ENCODE assay signal across 11 mouse cellular contexts in the genomic region with DNA sequence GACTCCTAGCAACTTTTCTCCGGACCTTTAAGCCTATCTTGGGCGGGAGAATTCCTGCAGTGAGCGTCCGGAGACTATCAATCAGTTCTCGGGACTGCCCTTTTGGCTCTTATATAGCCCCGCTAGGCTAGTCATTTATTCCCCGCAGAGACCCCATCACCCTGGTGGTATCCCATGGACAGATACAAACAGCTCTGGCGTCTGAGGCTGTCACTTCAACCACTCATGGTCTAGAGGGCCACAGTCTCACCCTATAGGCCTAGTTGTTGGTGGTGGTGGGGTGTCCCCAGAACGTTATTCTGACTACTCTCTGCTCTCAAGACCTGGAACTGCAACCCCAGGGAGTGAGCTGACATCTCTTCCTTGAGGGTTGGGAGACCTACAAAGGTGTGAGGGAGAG. TPM values are rescaled to one million over a fixed set of nuclear protein-coding genes. Genes with fewer than 3 reads are reported as not detected.
DNase-seq lines count a peak whose midpoint lies in the region; ATAC-seq and TF ChIP-seq lines count a peak whose summit lies in the region.
"Had no signal": no experiment of that assay in that cellular context is flagged by ENCODE, and none has a peak within 500 bp of the region (broad histone marks: within the 10 kb centered on the region; RNA-seq: fewer than 3 reads in every experiment).

No protein-coding gene starts in this region.

- H3K4me3 ChIP-seq in kidney, adult 2 months (ENCODE audit: insufficient read depth, low read depth, low read length): peak overlapping the region; percentile 57
- peak overlapping the region; percentile 44 for H3K4me3 ChIP-seq in embryonic facial prominence, embryonic 12.5 days
- H3K4me3 ChIP-seq in hindbrain, embryonic 15.5 days: peak overlapping the region; percentile 46
- H3K4me3 ChIP-seq in midbrain, postnatal 0 days (ENCODE audit: low read depth, low read length): no peak overlapping the region

- H3K27ac ChIP-seq in kidney, adult 2 months (ENCODE audit: insufficient read depth, low read depth, low read length): peak overlapping the region; percentile 69
- H3K27ac ChIP-seq in embryonic facial prominence, embryonic 12.5 days: no peak overlapping the region
- H3K27ac ChIP-seq in hindbrain, embryonic 15.5 days (replicated peaks): no peak overlapping the region
- no peak overlapping the region for H3K27ac ChIP-seq in midbrain, postnatal 0 days (ENCODE audit: low read depth, low read length)

- no peaks in the 10 kb centered on the region for H3K9me3 ChIP-seq in embryonic facial prominence, embryonic 12.5 days
- H3K9me3 ChIP-seq in hindbrain, embryonic 15.5 days: no peaks in the 10 kb centered on the region
- H3K9me3 ChIP-seq in midbrain, postnatal 0 days (ENCODE audit: low read length): no peaks in the 10 kb centered on the region
- H3K9me3 ChIP-seq: G1E had no signal

- no peaks in the 10 kb centered on the region for H3K36me3 ChIP-seq in kidney, adult 2 months (ENCODE audit: control insufficient read depth, insufficient read depth, low read length)
- no peaks in the 10 kb centered on the region for H3K36me3 ChIP-seq in embryonic facial prominence, embryonic 12.5 days
- no peaks in the 10 kb centered on the region for H3K36me3 ChIP-seq in hindbrain, embryonic 15.5 days
- H3K36me3 ChIP-seq in midbrain, postnatal 0 days (ENCODE audit: insufficient read depth, low read length): no peaks in the 10 kb centered on the region
- H3K36me3 ChIP-seq: G1E had no signal

- no peak for TF ChIP-seq CTCF in kidney, adult 2 months (conservative IDR thresholded peaks at IDR 0.05; ENCODE audit: insufficient read depth, insufficient read length, low read depth, low read length)
- no peak for TF ChIP-seq CTCF in midbrain, postnatal 0 days (IDR thresholded peaks at IDR 0.05)

- H3K4me2 ChIP-seq in embryonic facial prominence, embryonic 12.5 days (replicated peaks): peak overlapping the region; percentile 72
- peak overlapping the region; percentile 90 for H3K4me2 ChIP-seq in hindbrain, embryonic 15.5 days
- H3K4me2 ChIP-seq in midbrain, postnatal 0 days (ENCODE audit: low read depth, low read length, poor library complexity, severe bottlenecking): peak overlapping the region; percentile 90

- ATAC-seq in embryonic facial prominence, embryonic 12.5 days (ENCODE audit: insufficient number of reproducible peaks, insufficient read depth, low FRiP score, low TSS enrichment): no peak
- no peak for ATAC-seq in hindbrain, embryonic 15.5 days (ENCODE audit: low FRiP score, low read depth)
- ATAC-seq in midbrain, postnatal 0 days (ENCODE audit: low FRiP score): no peak
- no peak for ATAC-seq in megakaryocyte-erythroid progenitor cell, adult 5-6 weeks (replicated peaks; ENCODE audit: low FRiP score, low TSS enrichment, poor library complexity, severe bottlenecking)

- H3K9ac ChIP-seq in embryonic facial prominence, embryonic 12.5 days: no peak overlapping the region
- H3K9ac ChIP-seq in hindbrain, embryonic 15.5 days: no peak overlapping the region
- H3K9ac ChIP-seq in midbrain, postnatal 0 days (replicated peaks; ENCODE audit: low read length, poor library complexity, severe bottlenecking): no peak overlapping the region

- no peaks in the 10 kb centered on the region for H3K27me3 ChIP-seq in kidney, adult 2 months (replicated peaks; ENCODE audit: control insufficient read depth, insufficient read depth, low read length)
- H3K27me3 ChIP-seq in embryonic facial prominence, embryonic 12.5 days: peaks cover 96% of the 10 kb centered on the region
- peaks cover 86% of the 10 kb centered on the region for H3K27me3 ChIP-seq in hindbrain, embryonic 15.5 days
- H3K27me3 ChIP-seq in midbrain, postnatal 0 days (ENCODE audit: insufficient read depth, low read length): peaks cover 58% of the 10 kb centered on the region

- intact Hi-C loops in left cerebral cortex, postnatal 14 days (cut with DNase I): loop anchor here (5.0 kb wide), 2 partner anchors 38 to 88 kb away; a partner anchor contains a TSS

- DNase-seq in kidney, adult 2 months: no peak
- no peak for DNase-seq in kidney, adult 18-20 months
- DNase-seq in midbrain, postnatal 0 days (ENCODE audit: low spot score): no peak
- no peak for DNase-seq in right cerebral cortex, postnatal 14 days
- no peak for DNase-seq in left cerebral cortex, postnatal 14 days (ENCODE audit: low spot score in 2 of 2)
- DNase-seq: thymus, postnatal 4 days had no signal

- TF ChIP-seq POLR2A in kidney, adult 2 months (IDR thresholded peaks at IDR 0.05; ENCODE audit: low read depth, low read length): no peak

- 0 out of 2 replicates have a peak, but pooled peaks cover 2% of the 10 kb centered on the region for H3K4me1 ChIP-seq in kidney, adult 2 months (ENCODE audit: control insufficient read depth, insufficient read depth, low read length)
- H3K4me1 ChIP-seq in embryonic facial prominence, embryonic 12.5 days: peaks cover 15% of the 10 kb centered on the region
- H3K4me1 ChIP-seq in hindbrain, embryonic 15.5 days (replicated peaks): peaks cover 27% of the 10 kb centered on the region
- no peaks in the 10 kb centered on the region for H3K4me1 ChIP-seq in midbrain, postnatal 0 days (ENCODE audit: insufficient read depth, low read length)

- 54% methylated on average over 9 of the region's 9 CpGs for WGBS in kidney, adult 2 months
- 3% methylated on average over 9 of the region's 9 CpGs for WGBS in embryonic facial prominence, embryonic 12.5 days
- WGBS in hindbrain, embryonic 15.5 days: 7% methylated on average over 9 of the region's 9 CpGs
- 4% methylated on average over 9 of the region's 9 CpGs for WGBS in midbrain, postnatal 0 days

RNA-seq across cellular contexts. Expression of a gene that starts 1.1 kb away (rescaled TPM):
- polyA plus RNA-seq in kidney, adult 2 months (2012; rRNA removed): 84.7 and 94.6 TPM in 2 replicates
- polyA plus RNA-seq in embryonic facial prominence, embryonic 12.5 days (2016; fragmentation: Nextera tagmentation; extraction: Ambion mirVana): 0.39 and 1.0 TPM in 2 replicates
- 6.1 and 6.9 TPM in 2 replicates for polyA plus RNA-seq in hindbrain, embryonic 15.5 days (2015; fragmentation: Nextera tagmentation; extraction: Ambion mirVana)
- total RNA-seq in midbrain, postnatal 0 days (2014; rRNA removed): 1.8 and 5.0 TPM in 2 replicates
- 4.2 and 5.3 TPM in 2 replicates for polyA plus RNA-seq in midbrain, postnatal 0 days (2015; fragmentation: Nextera tagmentation; extraction: Ambion mirVana)
- not detected in 2 replicates for total RNA-seq in megakaryocyte-erythroid progenitor cell, adult 5-6 weeks (2014; fragmentation: Nextera tagmentation)
- total RNA-seq in megakaryocyte-erythroid progenitor cell, adult 5-6 weeks (2017): not detected in 2 replicates
- 100 to 1,000 TPM; 101 to 133 TPM for total RNA-seq in left cerebral cortex, postnatal 14 days (2021)
- total RNA-seq: G1E had no signal
- polyA plus RNA-seq: G1E had no signal

RNA-seq across cellular contexts. Expression of a gene that starts 8.9 kb away (rescaled TPM):
- 59.1 and 74.9 TPM in 2 replicates for polyA plus RNA-seq in kidney, adult 2 months (2012; rRNA removed)
- 39.6 and 47.6 TPM in 2 replicates for polyA plus RNA-seq in embryonic facial prominence, embryonic 12.5 days (2016; fragmentation: Nextera tagmentation; extraction: Ambion mirVana)
- polyA plus RNA-seq in hindbrain, embryonic 15.5 days (2015; fragmentation: Nextera tagmentation; extraction: Ambion mirVana): 36.5 and 40.3 TPM in 2 replicates
- 31.2 and 56.1 TPM in 2 replicates for total RNA-seq in midbrain, postnatal 0 days (2014; rRNA removed)
- 23.8 and 28.2 TPM in 2 replicates for polyA plus RNA-seq in midbrain, postnatal 0 days (2015; fragmentation: Nextera tagmentation; extraction: Ambion mirVana)
- 11.9 and 28.5 TPM in 2 replicates for total RNA-seq in megakaryocyte-erythroid progenitor cell, adult 5-6 weeks (2014; fragmentation: Nextera tagmentation)
- total RNA-seq in megakaryocyte-erythroid progenitor cell, adult 5-6 weeks (2017): 10.6 and 18.2 TPM in 2 replicates
- total RNA-seq in left cerebral cortex, postnatal 14 days (2021): 10 to 100 TPM; 24.9 to 27.2 TPM

RNA-seq across cellular contexts. Expression of a gene that starts 19.9 kb away (rescaled TPM):
- polyA plus RNA-seq in kidney, adult 2 months (2012; rRNA removed): not detected in 2 replicates
- polyA plus RNA-seq in embryonic facial prominence, embryonic 12.5 days (2016; fragmentation: Nextera tagmentation; extraction: Ambion mirVana): 0.27 and 0.61 TPM in 2 replicates
- 20.9 and 28.6 TPM in 2 replicates for polyA plus RNA-seq in hindbrain, embryonic 15.5 days (2015; fragmentation: Nextera tagmentation; extraction: Ambion mirVana)
- total RNA-seq in midbrain, postnatal 0 days (2014; rRNA removed): 11.6 and 24.4 TPM in 2 replicates
- polyA plus RNA-seq in midbrain, postnatal 0 days (2015; fragmentation: Nextera tagmentation; extraction: Ambion mirVana): 2.1 and 3.3 TPM in 2 replicates
- not detected in 2 replicates for total RNA-seq in megakaryocyte-erythroid progenitor cell, adult 5-6 weeks (2014; fragmentation: Nextera tagmentation)
- not detected in 2 replicates for total RNA-seq in megakaryocyte-erythroid progenitor cell, adult 5-6 weeks (2017)
- total RNA-seq in left cerebral cortex, postnatal 14 days (2021): 10 to 100 TPM; 65.9 to 67.1 TPM
- total RNA-seq: gastrocnemius, adult 8-10 months had no signal
- polyA plus RNA-seq: G1E had no signal

RNA-seq across cellular contexts. Expression of a gene that starts 34.3 kb away (rescaled TPM):
- 0.56 and 33.0 TPM in 2 replicates for polyA plus RNA-seq in kidney, adult 2 months (2012; rRNA removed)
- polyA plus RNA-seq in embryonic facial prominence, embryonic 12.5 days (2016; fragmentation: Nextera tagmentation; extraction: Ambion mirVana): 1.5 and 1.7 TPM in 2 replicates
- polyA plus RNA-seq in hindbrain, embryonic 15.5 days (2015; fragmentation: Nextera tagmentation; extraction: Ambion mirVana): 0.39 TPM in 1 of 2 replicates, not detected in the other
- total RNA-seq in midbrain, postnatal 0 days (2014; rRNA removed): not detected in 2 replicates
- polyA plus RNA-seq in midbrain, postnatal 0 days (2015; fragmentation: Nextera tagmentation; extraction: Ambion mirVana): not detected in 2 replicates
- total RNA-seq in megakaryocyte-erythroid progenitor cell, adult 5-6 weeks (2014; fragmentation: Nextera tagmentation): not detected in 2 replicates
- total RNA-seq in megakaryocyte-erythroid progenitor cell, adult 5-6 weeks (2017): not detected in 2 replicates
- total RNA-seq in left cerebral cortex, postnatal 14 days (2021): 10 to 100 TPM in 1 of 2 experiments, 1 to 10 TPM in 1; 8.8 to 13.1 TPM
- total RNA-seq: G1E had no signal
- polyA plus RNA-seq: G1E had no signal

RNA-seq across cellular contexts. Expression of a gene that starts 36.9 kb away (rescaled TPM):
- not detected in 2 replicates for polyA plus RNA-seq in kidney, adult 2 months (2012; rRNA removed)
- polyA plus RNA-seq in embryonic facial prominence, embryonic 12.5 days (2016; fragmentation: Nextera tagmentation; extraction: Ambion mirVana): 0.33 TPM in 1 of 2 replicates, not detected in the other
- 3.7 and 4.0 TPM in 2 replicates for polyA plus RNA-seq in hindbrain, embryonic 15.5 days (2015; fragmentation: Nextera tagmentation; extraction: Ambion mirVana)
- 1.1 and 4.3 TPM in 2 replicates for total RNA-seq in midbrain, postnatal 0 days (2014; rRNA removed)
- 3.4 and 3.9 TPM in 2 replicates for polyA plus RNA-seq in midbrain, postnatal 0 days (2015; fragmentation: Nextera tagmentation; extraction: Ambion mirVana)
- total RNA-seq in megakaryocyte-erythroid progenitor cell, adult 5-6 weeks (2014; fragmentation: Nextera tagmentation): not detected in 2 replicates
- total RNA-seq in megakaryocyte-erythroid progenitor cell, adult 5-6 weeks (2017): not detected in 2 replicates
- total RNA-seq in left cerebral cortex, postnatal 14 days (2021): 1 to 10 TPM in 1 of 2 experiments, under 1 TPM in 1; 0.78 to 1.0 TPM
- total RNA-seq: G1E had no signal
- polyA plus RNA-seq: G1E had no signal

Comparison
In these comparisons a context has a peak if more than half of its experiments do, and no peak if none do; other contexts are left out.
1. RNA of a gene that starts 1.1 kb away (polyA plus RNA-seq): 84.7 to 94.6 TPM in kidney, adult 2 months; 6.1 to 6.9 TPM in hindbrain, embryonic 15.5 days, 4.2 to 5.3 TPM in midbrain, postnatal 0 days and 0.39 to 1.0 TPM in embryonic facial prominence, embryonic 12.5 days; every median in the first group is over 10 times any median in the second.
2. Peak in every context shown above with its lines, with median percentiles within 50 percentile points of each other: H3K4me2 ChIP-seq.